Mouse (Mus musculus): ENCODE results near the gene Prkacb. TPM values are rescaled to one million over a fixed set of nuclear protein-coding genes. Genes with fewer than 3 reads are reported as not detected.

Prkacb gene
- polyA plus RNA-seq, 1 experiment from 2014 or later = 115 TPM

DNA sequence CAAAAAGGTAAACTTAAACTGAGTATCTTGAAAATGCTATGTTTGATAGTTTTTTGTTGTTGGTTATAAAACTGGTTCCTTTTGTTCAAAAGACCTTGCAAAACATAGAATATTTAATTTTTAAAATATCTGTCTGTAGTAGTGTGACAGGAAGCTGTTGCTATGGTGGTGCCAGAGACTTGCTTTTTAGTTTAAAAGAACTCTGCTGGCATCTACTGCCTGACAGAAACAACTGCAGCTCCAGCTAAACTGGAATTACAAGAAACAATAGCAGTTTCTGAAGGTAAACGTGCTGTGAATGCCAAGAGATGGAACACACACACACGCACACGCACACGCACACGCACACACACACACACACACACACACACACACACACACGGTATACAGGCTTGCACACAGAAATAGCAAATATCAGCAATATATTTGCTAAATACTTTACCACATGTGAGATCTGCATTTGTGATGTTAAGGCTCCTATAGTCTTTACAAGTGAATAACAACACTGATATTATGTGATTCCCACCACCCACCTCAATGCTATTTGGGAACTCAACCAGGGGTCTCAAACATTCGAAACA is 29.1 kb downstream of the Prkacb start:
- 73% methylated on average over 7 of the region's 7 CpGs for WGBS
- no peak overlapping the region for H3K27ac ChIP-seq (ENCODE audit: low read depth, low read length)

DNA sequence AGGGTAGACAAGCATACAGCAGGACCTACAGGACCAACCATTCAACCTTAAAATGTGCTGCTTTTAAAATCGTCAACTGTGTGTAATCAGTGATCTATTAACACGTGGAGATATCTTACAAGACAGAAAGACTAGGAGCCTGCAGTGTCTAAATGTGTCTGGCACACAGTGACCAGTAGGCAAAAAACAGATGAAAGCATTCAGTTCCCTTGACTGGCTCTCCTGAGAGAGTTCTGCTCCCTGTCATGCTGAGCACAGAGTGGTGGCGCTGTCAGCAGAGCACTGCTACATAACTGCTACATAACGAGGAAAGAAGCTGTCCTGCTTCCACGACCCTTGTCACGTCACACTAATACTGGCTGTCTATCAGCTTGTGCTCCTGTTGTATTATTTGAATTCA is 30.2 kb downstream of the Prkacb start:
- Histone ChIP-seq H3K27ac (ENCODE audit: low read depth, low read length) (no peak overlapping the region), H3K4me2 (ENCODE audit: low read length) (no peak overlapping the region), H3K9me3 (replicated peaks; ENCODE audit: control insufficient read depth, low read length) (no peaks in the 10 kb centered on the region), H3K36me3 (ENCODE audit: control insufficient read depth, insufficient read depth, low read length) (no peaks in the 10 kb centered on the region), H3K4me1 (ENCODE audit: control insufficient read depth, insufficient read depth, low read length) (0 out of 2 replicates have a peak, but pooled peaks cover 6% of the 10 kb centered on the region), H3K4me3 (ENCODE audit: low read depth, low read length) (no peak overlapping the region), H3K9ac (ENCODE audit: low read length) (no peak overlapping the region; the same call in 1 of the 2 replicates), H3K27me3 (replicated peaks; ENCODE audit: control insufficient read depth, insufficient read depth, low read length) (no peaks in the 10 kb centered on the region)
- no peak for DNase-seq (ENCODE audit: low spot score)
- WGBS = 31% methylated on average over 6 of the region's 6 CpGs
- peak; percentile 60; the same call in 1 of the 2 replicates for ATAC-seq

More for the DNA sequence above, 29.1 kb downstream of the Prkacb start:
- ATAC-seq = peak; percentile 54; the same call in 1 of the 2 replicates
- Histone ChIP-seq H3K4me2 (ENCODE audit: low read length) (no peak overlapping the region), H3K9me3 (replicated peaks; ENCODE audit: control insufficient read depth, low read length) (no peaks in the 10 kb centered on the region), H3K9ac (ENCODE audit: low read length) (0 out of 2 replicates have a peak overlapping the region, but pooled peaks have one; percentile 1), H3K36me3 (ENCODE audit: control insufficient read depth, insufficient read depth, low read length) (no peaks in the 10 kb centered on the region), H3K4me3 (ENCODE audit: low read depth, low read length) (no peak overlapping the region), H3K4me1 (ENCODE audit: control insufficient read depth, insufficient read depth, low read length) (0 out of 2 replicates have a peak, but pooled peaks cover 6% of the 10 kb centered on the region), H3K27me3 (replicated peaks; ENCODE audit: control insufficient read depth, insufficient read depth, low read length) (no peaks in the 10 kb centered on the region)
- peak; percentile 73 for DNase-seq (ENCODE audit: low spot score)

DNA sequence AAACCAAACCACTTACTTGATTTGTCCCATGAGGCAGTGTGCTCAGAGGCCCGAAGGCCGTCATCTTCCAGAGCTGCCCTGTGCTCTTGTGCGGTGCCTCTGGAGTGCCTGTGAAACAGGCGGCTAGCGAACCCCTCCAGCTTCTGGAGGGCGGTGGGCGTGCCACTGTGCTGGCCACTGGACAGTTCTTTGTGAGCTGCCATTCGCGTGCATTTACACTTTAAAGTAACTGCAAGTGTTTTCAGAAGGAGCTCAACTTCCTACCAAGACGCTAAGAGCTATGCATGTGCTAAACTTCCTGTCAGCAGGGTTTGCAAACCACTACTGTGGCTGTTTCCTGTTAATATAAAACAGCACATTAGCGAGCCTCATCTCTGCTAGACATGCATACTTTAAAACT is 31.7 kb downstream of the Prkacb start:
- WGBS = 15% methylated on average over 11 of the region's 11 CpGs

DNA sequence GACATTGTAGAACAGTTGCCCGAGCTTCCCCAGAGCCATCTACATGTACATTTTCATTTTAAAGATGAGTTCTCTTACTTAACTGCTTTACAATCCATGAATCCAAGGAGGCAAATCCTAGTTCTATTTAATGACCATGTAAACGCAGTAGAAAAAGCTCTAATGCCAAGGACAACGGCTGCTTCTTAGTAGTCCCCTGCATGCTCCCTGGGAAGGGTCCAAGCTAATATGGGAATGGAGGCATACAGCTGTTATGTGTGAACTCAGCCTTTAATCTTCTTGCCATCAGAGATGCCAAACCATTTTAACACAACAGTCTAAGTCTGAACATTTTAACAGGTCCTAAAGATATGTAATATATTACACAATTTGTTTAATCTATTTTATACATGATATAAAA is 32.5 kb downstream of the Prkacb start:
- ATAC-seq (no peak), DNase-seq (ENCODE audit: low spot score) (no peak)
- no peak overlapping the region for H3K27ac ChIP-seq (ENCODE audit: low read depth, low read length)
- no peaks in the 10 kb centered on the region for H3K27me3 ChIP-seq (replicated peaks; ENCODE audit: control insufficient read depth, insufficient read depth, low read length)
- 0 out of 2 replicates have a peak, but pooled peaks cover 6% of the 10 kb centered on the region for H3K4me1 ChIP-seq (ENCODE audit: control insufficient read depth, insufficient read depth, low read length)
- no peak overlapping the region for H3K4me3 ChIP-seq (ENCODE audit: low read depth, low read length)
- H3K9me3 ChIP-seq (replicated peaks; ENCODE audit: control insufficient read depth, low read length) = no peaks in the 10 kb centered on the region
- H3K9ac ChIP-seq (ENCODE audit: low read length) = no peak overlapping the region
- H3K4me2 ChIP-seq (ENCODE audit: low read length) = no peak overlapping the region
- 75% methylated on average over 3 of the region's 3 CpGs for WGBS
- no peaks in the 10 kb centered on the region for H3K36me3 ChIP-seq (ENCODE audit: control insufficient read depth, insufficient read depth, low read length)

More for the DNA sequence above, 31.7 kb downstream of the Prkacb start:
- H3K4me2 ChIP-seq (ENCODE audit: low read length) = no peak overlapping the region; the same call in 1 of the 2 replicates
- no peaks in the 10 kb centered on the region for H3K9me3 ChIP-seq (replicated peaks; ENCODE audit: control insufficient read depth, low read length)
- no peak overlapping the region for H3K4me3 ChIP-seq (ENCODE audit: low read depth, low read length)
- 0 out of 2 replicates have a peak, but pooled peaks cover 6% of the 10 kb centered on the region for H3K4me1 ChIP-seq (ENCODE audit: control insufficient read depth, insufficient read depth, low read length)
- no peaks in the 10 kb centered on the region for H3K27me3 ChIP-seq (replicated peaks; ENCODE audit: control insufficient read depth, insufficient read depth, low read length)
- H3K9ac ChIP-seq (ENCODE audit: low read length) = no peak overlapping the region; the same call in 1 of the 2 replicates
- no peaks in the 10 kb centered on the region for H3K36me3 ChIP-seq (ENCODE audit: control insufficient read depth, insufficient read depth, low read length)
- no peak overlapping the region; the same call in 1 of the 2 replicates for H3K27ac ChIP-seq (ENCODE audit: low read depth, low read length)
- ATAC-seq (0 out of 2 replicates have a peak, but pooled peaks have one; percentile 47), DNase-seq (ENCODE audit: low spot score) (peak; percentile 30)

DNA sequence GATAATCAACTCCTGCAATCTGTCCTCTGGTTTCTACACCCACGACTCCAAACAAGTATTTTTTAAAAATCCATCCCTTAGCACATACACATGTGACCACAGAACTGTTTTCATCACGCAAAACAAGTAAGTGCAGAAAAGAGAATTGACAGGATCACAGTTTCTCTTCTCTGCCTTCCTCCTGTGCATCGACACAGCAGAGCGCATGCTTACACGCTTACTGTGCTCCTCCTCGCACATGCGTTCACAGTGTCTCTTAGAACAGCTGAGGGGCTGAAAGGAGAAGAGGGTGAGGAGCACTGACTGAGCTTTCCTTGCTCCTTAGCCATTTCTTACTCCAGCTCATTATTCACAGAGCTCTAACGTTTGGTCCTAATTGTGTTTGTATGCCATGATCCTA is 33.9 kb downstream of the Prkacb start:
- H3K4me1 ChIP-seq (ENCODE audit: control insufficient read depth, insufficient read depth, low read length) = 0 out of 2 replicates have a peak, but pooled peaks cover 6% of the 10 kb centered on the region
- DNase-seq (ENCODE audit: low spot score) = no peak
- no peak for ATAC-seq
- WGBS = 75% methylated on average over 8 of the region's 8 CpGs
- no peak overlapping the region for H3K27ac ChIP-seq (ENCODE audit: low read depth, low read length)
- no peaks in the 10 kb centered on the region for H3K36me3 ChIP-seq (ENCODE audit: control insufficient read depth, insufficient read depth, low read length)
- H3K9me3 ChIP-seq (replicated peaks; ENCODE audit: control insufficient read depth, low read length) = no peaks in the 10 kb centered on the region
- H3K27me3 ChIP-seq (replicated peaks; ENCODE audit: control insufficient read depth, insufficient read depth, low read length) = no peaks in the 10 kb centered on the region
- no peak overlapping the region for H3K4me2 ChIP-seq (ENCODE audit: low read length)
- H3K9ac ChIP-seq (ENCODE audit: low read length) = no peak overlapping the region
- H3K4me3 ChIP-seq (ENCODE audit: low read depth, low read length) = no peak overlapping the region

DNA sequence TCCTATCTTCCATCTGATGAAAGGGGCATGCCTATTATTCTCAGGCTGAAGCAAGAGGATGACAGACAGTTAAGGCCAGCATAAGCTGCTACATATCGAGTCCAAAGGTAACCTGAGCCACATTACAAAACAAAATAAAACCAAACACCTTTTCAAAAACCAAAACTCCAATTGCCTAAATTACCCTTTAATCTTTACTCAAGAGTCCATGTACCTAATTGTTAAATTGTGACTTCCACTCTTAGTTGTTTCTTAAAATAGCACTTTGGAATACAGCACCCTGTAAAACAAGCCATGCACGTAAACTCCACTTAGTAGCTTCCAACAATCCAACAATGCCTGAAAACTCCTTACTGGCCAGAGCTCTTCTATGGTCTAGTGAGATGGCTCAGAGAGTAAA is 34.3 kb downstream of the Prkacb start:
- ATAC-seq (no peak), DNase-seq (ENCODE audit: low spot score) (no peak)
- Histone ChIP-seq H3K9me3 (replicated peaks; ENCODE audit: control insufficient read depth, low read length) (no peaks in the 10 kb centered on the region), H3K4me3 (ENCODE audit: low read depth, low read length) (no peak overlapping the region), H3K4me2 (ENCODE audit: low read length) (no peak overlapping the region), H3K27me3 (replicated peaks; ENCODE audit: control insufficient read depth, insufficient read depth, low read length) (no peaks in the 10 kb centered on the region), H3K36me3 (ENCODE audit: control insufficient read depth, insufficient read depth, low read length) (no peaks in the 10 kb centered on the region), H3K27ac (ENCODE audit: low read depth, low read length) (no peak overlapping the region), H3K9ac (ENCODE audit: low read length) (no peak overlapping the region), H3K4me1 (ENCODE audit: control insufficient read depth, insufficient read depth, low read length) (0 out of 2 replicates have a peak, but pooled peaks cover 6% of the 10 kb centered on the region)
- 79% methylated on average over 2 of the region's 2 CpGs for WGBS

DNA sequence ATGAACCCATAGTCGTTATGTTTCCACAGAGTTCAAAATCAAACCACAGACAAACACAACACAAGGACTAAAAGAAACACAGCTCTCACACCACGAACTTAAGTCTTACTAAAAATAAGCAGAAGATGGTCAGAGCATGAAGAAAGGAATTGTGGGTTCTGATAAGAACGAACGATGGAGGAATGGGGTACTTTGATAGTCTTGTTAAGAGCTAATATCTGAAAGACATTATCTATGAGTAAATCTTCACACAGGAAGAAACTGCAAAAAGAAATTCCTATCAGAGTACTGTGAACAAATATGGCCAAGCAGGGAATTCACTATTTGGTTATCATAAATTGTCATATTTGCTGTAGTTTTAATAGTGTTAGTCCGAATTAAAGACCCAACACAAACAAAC is 36.1 kb downstream of the Prkacb start:
- Histone ChIP-seq H3K4me2 (ENCODE audit: low read length) (no peak overlapping the region), H3K4me1 (ENCODE audit: control insufficient read depth, insufficient read depth, low read length) (0 out of 2 replicates have a peak, but pooled peaks cover 3% of the 10 kb centered on the region), H3K36me3 (ENCODE audit: control insufficient read depth, insufficient read depth, low read length) (no peaks in the 10 kb centered on the region), H3K9me3 (replicated peaks; ENCODE audit: control insufficient read depth, low read length) (no peaks in the 10 kb centered on the region), H3K9ac (ENCODE audit: low read length) (no peak overlapping the region), H3K27me3 (replicated peaks; ENCODE audit: control insufficient read depth, insufficient read depth, low read length) (no peaks in the 10 kb centered on the region), H3K27ac (ENCODE audit: low read depth, low read length) (no peak overlapping the region), H3K4me3 (ENCODE audit: low read depth, low read length) (no peak overlapping the region)
- 71% methylated on average over 5 of the region's 5 CpGs for WGBS
- no peak for DNase-seq (ENCODE audit: low spot score)
- ATAC-seq = no peak

DNA sequence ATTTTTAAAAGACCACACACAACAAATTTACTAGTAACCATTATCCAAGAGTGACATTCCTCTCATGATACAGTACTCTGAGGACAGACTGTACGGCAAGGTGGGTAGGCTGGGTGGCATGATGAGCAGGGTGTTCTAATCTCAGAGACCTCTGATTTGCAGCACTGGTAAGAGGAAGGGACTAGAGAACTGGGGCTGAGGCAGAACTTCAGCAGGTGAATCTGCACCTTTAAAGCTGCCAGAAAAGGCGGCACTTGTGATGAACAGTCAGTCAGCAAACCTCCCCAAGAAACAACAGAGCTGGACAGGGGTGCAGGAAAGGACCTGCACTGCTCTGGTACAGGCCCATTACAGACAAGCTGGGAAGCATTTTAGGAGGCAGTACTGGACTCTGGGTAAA is 41.9 kb downstream of the Prkacb start:
- H3K4me3 ChIP-seq (ENCODE audit: low read depth, low read length) = no peak overlapping the region
- 61% methylated on average over 2 of the region's 2 CpGs for WGBS
- DNase-seq (ENCODE audit: low spot score) (no peak), ATAC-seq (0 out of 2 replicates have a peak, but pooled peaks have one; percentile 28)
- H3K4me2 ChIP-seq (ENCODE audit: low read length) = peak overlapping the region; percentile 57
- no peaks in the 10 kb centered on the region for H3K27me3 ChIP-seq (replicated peaks; ENCODE audit: control insufficient read depth, insufficient read depth, low read length)
- H3K9me3 ChIP-seq (replicated peaks; ENCODE audit: control insufficient read depth, low read length) = no peaks in the 10 kb centered on the region
- H3K36me3 ChIP-seq (ENCODE audit: control insufficient read depth, insufficient read depth, low read length) = peaks cover 5% of the 10 kb centered on the region; the same call in 1 of the 2 replicates
- peaks cover 12% of the 10 kb centered on the region; the same call in 1 of the 2 replicates for H3K4me1 ChIP-seq (ENCODE audit: control insufficient read depth, insufficient read depth, low read length)
- peak overlapping the region; percentile 60 for H3K9ac ChIP-seq (ENCODE audit: low read length)
- peak overlapping the region; percentile 81 for H3K27ac ChIP-seq (ENCODE audit: low read depth, low read length)

Measured in forebrain, embryonic 14.5 days (tissue).